Mouse (Mus musculus): Measurements from ENCODE around the gene Ugt1a9.

Ugt1a9 gene

GRCm38 (mm10) chr1:88179657-88180056, 109.1 kb downstream of the Ugt1a9 start:
- DNase-seq (ENCODE audit: low spot score in 2 of 2): no peak

DNA sequence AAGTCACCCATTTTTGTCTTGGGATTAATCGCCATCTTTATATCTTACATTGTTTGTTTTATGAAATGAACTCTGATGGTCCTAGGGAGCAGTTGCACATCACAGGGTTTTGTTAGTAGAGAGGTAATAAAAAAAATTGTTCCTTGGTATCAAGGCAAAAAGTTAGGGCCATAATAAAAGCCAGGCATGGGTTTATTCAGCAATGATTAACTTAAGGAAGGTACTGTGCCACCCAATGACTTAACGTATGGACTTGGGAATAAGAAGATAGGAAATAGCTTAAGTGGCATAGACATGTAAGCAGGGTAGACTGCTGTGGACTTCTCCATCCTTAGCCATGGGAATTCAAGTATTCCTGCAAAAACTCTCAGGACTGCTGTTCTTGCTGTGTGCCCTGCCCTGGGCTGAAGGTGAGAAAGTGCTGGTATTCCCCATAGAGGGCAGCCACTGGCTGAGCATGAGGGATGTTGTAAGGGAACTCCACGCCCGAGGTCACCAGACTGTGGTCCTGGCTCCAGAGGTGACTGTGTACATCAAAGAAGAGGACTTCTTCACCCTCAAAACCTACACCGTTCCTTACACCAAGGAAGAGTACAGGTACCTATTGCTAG, 115.8 kb downstream of the Ugt1a9 start:
- no peak for DNase-seq (ENCODE audit: low spot score in 2 of 2)

GRCm38 (mm10) chr1:88192136-88192535, 121.5 kb downstream of the Ugt1a9 start:
- no peak for DNase-seq (ENCODE audit: low spot score in 2 of 2)

DNA sequence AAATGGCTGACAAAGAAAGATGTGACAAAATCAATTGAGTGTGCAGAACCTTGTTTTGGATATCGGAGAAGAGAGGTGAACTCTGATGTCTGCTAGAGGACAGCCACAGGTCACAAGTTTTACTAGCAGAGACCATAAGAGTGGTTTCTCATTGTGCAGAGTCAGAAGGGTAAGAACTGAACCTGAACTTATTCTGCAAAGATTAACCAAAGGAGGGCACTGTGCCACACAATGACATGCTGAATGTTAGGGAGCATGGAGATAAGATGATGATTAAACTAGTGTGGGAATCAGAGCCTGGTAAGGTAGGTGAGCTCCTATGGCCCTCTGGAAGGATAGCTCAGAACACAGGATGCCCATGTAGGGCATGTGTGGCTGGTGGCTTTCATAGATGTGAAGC, 125.1 kb downstream of the Ugt1a9 start:
- no peak for DNase-seq (ENCODE audit: low spot score in 2 of 2)

GRCm38 (mm10) chr1:88197443-88197842, 126.8 kb downstream of the Ugt1a9 start:
- no peak for DNase-seq (ENCODE audit: low spot score in 2 of 2)

- DNase-seq (ENCODE audit: low spot score in 2 of 2): no peak
Measured at GRCm38 (mm10) chr1:88199996-88200395, 129.4 kb downstream of the Ugt1a9 start.

DNA sequence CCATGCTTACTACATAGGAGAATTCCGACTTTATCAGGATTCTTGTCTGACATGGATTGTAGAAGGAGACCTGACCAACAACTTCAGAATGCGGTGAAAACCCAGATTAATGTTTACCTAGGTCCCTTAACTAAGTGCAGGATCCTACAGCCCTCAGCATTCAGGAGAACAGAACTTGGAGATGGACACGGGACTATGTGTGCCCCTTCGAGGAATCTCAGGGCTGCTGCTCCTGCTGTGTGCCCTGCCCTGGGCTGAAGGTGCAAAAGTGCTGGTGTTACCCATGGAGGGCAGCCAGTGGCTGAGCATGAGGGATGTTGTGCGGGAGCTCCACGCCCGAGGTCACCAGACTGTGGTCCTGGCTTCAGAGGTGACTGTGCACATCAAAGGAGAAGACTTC, 129.9 kb downstream of the Ugt1a9 start, which contains the start of gene Ugt1a2:
Ugt1a2 (plus strand) TSS at position 146 of the 400 bp plus-strand sequence.
- no peak for DNase-seq (ENCODE audit: low spot score in 2 of 2)

DNA sequence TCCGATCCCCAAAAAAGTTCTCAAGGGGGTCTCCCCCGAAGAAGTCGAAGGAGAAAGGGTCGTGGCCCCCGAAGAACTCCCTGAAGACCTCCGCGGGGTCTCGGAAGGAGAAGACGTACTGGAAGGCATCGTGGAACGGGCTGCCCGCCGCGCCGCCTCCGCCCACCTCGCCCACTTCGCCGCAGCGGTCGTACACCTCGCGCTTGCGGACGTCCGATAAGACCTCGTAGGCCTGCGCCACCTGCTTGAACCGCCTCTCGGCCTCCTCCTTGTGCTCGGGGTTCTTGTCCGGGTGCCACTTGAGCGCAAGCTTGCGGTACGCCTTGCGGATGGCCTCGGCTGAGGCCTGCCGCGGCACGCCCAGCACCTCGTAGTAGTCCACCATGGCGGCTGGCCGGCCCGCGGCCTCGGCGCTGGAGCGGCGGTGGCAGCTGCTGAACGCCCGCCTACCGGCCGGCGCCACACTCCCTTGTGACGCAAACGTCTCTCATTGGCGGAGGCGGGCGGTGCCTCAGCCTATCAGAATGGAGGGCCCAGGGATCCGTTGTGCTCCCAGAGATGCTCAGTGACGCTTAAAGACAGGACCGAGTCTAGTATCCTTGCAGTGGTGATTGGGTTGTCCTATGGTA, 134.8 kb downstream of the Ugt1a9 start, which contains the start of gene Dnajb3:
Dnajb3 (minus strand) TSS at position 489 of the 629 bp plus-strand sequence.
- no peak for DNase-seq (ENCODE audit: low spot score in 2 of 2)

DNA sequence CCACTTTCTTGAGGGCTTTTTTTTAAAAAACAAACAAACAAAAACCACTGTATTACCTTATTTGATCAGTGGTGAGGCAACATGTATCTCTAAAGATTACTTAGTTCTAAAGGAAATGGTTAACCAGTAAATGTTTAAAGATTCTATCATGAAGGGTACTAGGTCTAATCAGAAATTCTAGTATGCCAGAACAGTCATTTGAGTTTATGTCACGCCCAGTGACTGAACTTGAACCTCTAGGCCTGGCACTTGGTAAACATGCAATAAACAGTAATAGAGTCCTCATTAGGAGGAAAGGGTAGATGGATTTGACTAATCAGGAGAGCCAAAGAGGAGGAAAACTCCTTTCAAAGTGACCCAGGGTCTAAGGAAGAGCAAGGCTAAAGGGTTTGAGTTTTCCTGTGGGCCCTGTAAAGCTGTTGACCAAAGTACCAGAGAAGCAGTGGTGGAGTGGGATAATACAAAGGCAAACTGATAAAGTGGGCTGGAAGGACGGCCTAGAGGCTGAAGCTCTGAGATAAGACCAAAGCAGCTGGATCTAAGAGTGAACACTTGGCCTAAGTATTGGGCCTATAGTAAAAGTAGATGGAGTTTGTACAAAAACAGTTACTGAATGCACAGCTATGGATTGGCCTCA, 136.4 kb downstream of the Ugt1a9 start:
- DNase-seq (ENCODE audit: low spot score in 2 of 2): no peak

- peak; percentile 66 to 84 for DNase-seq (ENCODE audit: low spot score in 2 of 2)
Measured at GRCm38 (mm10) chr1:88211812-88212211, 141.2 kb downstream of the Ugt1a9 start, which contains the start of gene Ugt1a1. Ugt1a1 (plus strand) TSS chr1:88211959.

- no peak for DNase-seq (ENCODE audit: low spot score in 2 of 2)
Measured at GRCm38 (mm10) chr1:88212341-88213045, 141.9 kb downstream of the Ugt1a9 start.

GRCm38 (mm10) chr1:88213061-88213460, 142.5 kb downstream of the Ugt1a9 start:
- DNase-seq (ENCODE audit: low spot score in 2 of 2): no peak

DNA sequence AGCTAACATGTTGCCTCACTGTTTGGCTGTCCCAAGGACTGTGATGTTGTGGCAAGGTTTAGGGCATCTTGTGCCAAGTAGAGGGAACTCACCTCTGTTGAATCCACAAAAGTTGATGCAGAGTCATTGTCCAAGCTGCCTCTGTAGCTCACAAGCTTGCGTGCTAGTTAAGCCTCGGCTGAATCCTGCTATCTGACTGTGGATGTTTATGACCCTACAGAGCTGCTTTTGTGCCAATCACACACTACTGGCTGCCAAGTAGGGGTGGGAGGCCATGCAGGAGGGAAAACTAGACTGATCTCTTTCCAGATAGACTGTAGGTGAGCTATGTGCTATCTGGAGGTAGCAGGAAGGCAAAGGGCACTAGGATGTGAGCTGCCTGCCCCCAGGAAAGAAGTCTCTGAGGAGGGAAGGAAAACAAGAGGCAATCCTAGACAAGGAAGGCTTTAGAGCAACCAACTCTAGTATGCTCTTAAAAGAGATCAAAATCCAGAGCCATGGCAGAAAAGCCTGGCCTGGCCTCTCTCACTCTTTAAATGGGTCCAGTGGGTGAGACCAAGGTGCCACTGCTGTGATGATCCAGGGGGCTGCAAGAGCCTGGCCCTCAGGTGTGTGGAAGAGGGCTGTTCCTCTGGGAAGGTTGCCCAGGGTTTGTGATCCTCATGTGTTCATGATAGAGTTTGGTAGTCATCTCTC, 143.3 kb downstream of the Ugt1a9 start:
- DNase-seq (ENCODE audit: low spot score in 2 of 2): no peak

DNA sequence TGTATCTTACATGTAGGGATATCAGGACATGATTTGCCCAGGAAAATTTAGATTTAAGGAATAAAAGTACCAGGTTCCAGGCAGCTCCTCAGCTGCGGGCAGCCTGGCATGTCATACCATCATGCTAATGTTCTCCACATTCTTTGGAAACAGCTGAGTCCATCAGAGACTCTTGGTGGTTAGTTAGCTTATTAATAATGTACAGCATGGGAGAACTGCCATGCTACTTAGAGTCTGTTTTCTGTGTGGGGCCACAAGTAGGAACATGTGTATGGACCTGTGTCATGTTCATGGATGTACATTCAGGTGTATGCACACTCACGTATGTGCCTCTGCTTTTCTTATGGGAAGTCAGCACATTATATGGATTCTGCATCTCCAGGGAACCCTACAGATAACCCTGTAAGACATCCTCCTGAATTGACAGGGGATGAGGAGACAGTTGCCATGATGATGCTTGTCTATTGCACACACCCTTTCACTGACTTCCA, 143.9 kb downstream of the Ugt1a9 start:
- no peak for DNase-seq (ENCODE audit: low spot score in 2 of 2)

DNA sequence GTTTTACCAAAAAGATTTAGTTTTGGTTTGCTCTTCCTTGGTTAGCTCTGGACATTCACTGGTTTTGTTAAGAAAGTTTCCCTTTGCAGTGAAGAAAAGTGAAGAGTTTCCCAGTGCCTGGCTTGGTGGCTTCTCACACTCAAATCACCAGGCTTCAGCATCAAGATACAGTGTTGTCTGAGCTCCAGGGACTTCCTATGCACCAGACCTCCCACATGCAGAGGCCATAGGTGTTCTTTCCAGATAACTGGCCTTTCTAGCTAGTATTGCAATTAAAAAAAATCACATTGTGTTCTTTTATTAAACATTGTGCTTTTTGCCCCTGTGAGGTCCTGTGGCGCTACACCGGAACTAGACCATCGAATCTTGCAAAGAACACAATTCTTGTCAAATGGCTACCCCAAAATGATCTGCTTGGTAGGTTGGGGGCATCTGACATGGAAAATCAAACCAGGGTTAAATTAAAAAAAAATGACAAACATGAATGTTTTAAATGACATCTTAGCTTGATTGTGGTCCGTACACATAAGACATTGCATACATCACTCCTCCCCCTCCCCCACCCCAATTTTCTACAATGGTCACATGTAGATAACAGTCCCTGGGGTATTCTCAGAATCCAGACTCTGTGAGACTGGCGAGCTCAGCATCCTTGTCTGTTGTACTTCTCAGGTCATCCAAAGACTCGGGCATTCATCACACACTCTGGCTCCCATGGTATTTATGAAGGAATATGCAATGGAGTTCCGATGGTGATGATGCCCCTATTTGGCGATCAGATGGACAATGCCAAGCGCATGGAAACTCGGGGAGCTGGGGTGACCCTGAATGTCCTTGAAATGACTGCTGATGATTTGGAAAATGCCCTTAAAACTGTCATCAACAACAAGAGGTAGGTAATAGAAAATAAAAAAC, 145.1 kb downstream of the Ugt1a9 start:
- DNase-seq (ENCODE audit: low spot score in 2 of 2): no peak

- DNase-seq (ENCODE audit: low spot score in 2 of 2): no peak
Measured at GRCm38 (mm10) chr1:88216551-88216950, 146.0 kb downstream of the Ugt1a9 start.

- DNase-seq (ENCODE audit: low spot score in 2 of 2): no peak
Measured at GRCm38 (mm10) chr1:88217144-88217543, 146.5 kb downstream of the Ugt1a9 start.

DNA sequence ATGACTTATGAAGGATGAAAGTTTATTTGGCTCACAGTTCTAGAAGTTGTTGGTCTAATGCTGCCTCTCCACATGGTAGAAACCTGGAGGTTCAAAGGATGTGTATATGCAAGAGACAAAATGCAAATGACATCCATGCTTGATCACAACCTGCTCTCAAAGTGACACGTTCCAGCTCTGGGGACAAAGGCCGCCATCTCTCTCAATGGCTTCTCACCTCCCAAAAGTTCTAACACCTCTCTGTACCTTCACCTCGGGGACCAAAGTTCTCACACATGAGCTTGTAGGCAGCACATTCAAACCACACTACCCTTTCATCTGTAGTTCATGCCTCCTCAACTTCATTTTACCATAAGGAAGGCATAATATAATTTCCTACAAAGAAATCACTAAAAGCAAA, 147.0 kb downstream of the Ugt1a9 start:
- no peak for DNase-seq (ENCODE audit: low spot score in 2 of 2)

DNA sequence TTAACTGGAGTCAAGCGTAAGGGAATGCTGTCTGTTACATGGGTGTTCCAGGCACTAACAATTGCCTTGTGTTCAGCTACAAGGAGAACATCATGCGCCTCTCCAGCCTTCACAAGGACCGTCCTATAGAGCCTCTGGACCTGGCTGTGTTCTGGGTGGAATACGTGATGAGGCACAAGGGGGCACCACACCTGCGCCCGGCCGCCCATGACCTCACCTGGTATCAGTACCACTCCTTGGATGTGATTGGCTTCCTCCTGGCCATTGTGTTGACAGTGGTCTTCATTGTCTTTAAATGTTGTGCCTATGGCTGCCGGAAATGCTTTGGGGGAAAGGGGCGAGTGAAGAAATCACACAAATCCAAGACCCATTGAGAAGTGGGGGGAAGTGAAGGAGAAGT, 147.5 kb downstream of the Ugt1a9 start:
- DNase-seq (ENCODE audit: low spot score in 2 of 2): peak in 1 of 2 experiments; percentile 21

- no peak for DNase-seq (ENCODE audit: low spot score in 2 of 2)
Measured at GRCm38 (mm10) chr1:88218591-88218990, 148.0 kb downstream of the Ugt1a9 start.

Measured in urinary bladder, adult 18-20 months (tissue).